Mouse (Mus musculus) CH12.LX (cell line): Measurements from ENCODE around the gene Hba-a1. TPM values are rescaled to one million over a fixed set of nuclear protein-coding genes. Genes with fewer than 3 reads are reported as not detected.

ENCODE experiments used
- DNase-seq: peaks from one replicate; pipeline ENCODE4 v3.0.0-alpha.2; 2013; ENCODE audit errors: extremely low read depth
- H3K27ac ChIP-seq: 2 replicates; pipeline ENCODE4 v1.5.1; 2012; ENCODE audit warnings: low read depth, mild to moderate bottlenecking, control low read depth, moderate library complexity; ENCODE audit not compliant: insufficient read depth
- H3K27me3 ChIP-seq: replicated peaks from 2 replicates; pipeline ENCODE3; 2012; ENCODE audit warnings: inconsistent platforms
- H3K36me3 ChIP-seq, 2 experiments: replicated peaks in 1 of 2; 2 replicates each; pipeline versions ENCODE3 to v1.6.1; 2012; ENCODE audit warnings: inconsistent platforms in 1 of 2, low read length in 1 of 2, mild to moderate bottlenecking in 1 of 2, mixed read lengths in 1 of 2, moderate library complexity in 1 of 2; ENCODE audit not compliant: control insufficient read depth in 1 of 2, insufficient read depth in 1 of 2
- H3K4me1 ChIP-seq, 2 experiments: 2 replicates each; pipeline ENCODE4 v1.6.1; 2012; ENCODE audit warnings: inconsistent platforms in 1 of 2, moderate library complexity in 1 of 2; ENCODE audit not compliant: insufficient read depth in 2 of 2, control insufficient read depth in 1 of 2
- H3K4me2 ChIP-seq: 2 replicates; pipeline ENCODE4 v1.6.1; 2012; ENCODE audit warnings: low read depth, mild to moderate bottlenecking, control low read depth; ENCODE audit not compliant: poor library complexity, insufficient read depth, severe bottlenecking
- H3K4me3 ChIP-seq, 3 experiments: fragments of 150-350 bp in 1 of 3; sonication (generic) in 1 of 3; replicated peaks in 1 of 3; 2 replicates each; pipeline versions ENCODE3 to v1.5.1; 2011 to 2012; ENCODE audit warnings: low read depth in 2 of 3, low read length in 2 of 3, mild to moderate bottlenecking in 2 of 3, moderate library complexity in 2 of 3, control low read depth in 1 of 3, improper control_type of control experiment in 1 of 3, inconsistent platforms in 1 of 3, mixed read lengths in 1 of 3; ENCODE audit not compliant: poor library complexity in 1 of 3
- H3K79me2 ChIP-seq: replicated peaks from 2 replicates; pipeline ENCODE4 v1.6.1; 2012; ENCODE audit warnings: mild to moderate bottlenecking, moderate library complexity; ENCODE audit not compliant: control insufficient read depth, poor library complexity, insufficient read depth, severe bottlenecking; ENCODE audit errors: extremely low read depth
- H3K9ac ChIP-seq: 2 replicates; pipeline ENCODE4 v1.6.1; 2012; ENCODE audit warnings: low read depth, mild to moderate bottlenecking, control low read depth, moderate library complexity; ENCODE audit not compliant: insufficient read depth
- H3K9me3 ChIP-seq: replicated peaks from 2 replicates; pipeline ENCODE3; 2012; ENCODE audit warnings: low read length, inconsistent platforms, mixed read lengths
- BHLHE40 ChIP-seq: IDR thresholded peaks from 2 replicates; pipeline ENCODE4 v1.6.1; 2011; ENCODE audit warnings: mild to moderate bottlenecking, low read depth, low read length, improper control_type of control experiment
- CHD2 ChIP-seq: IDR thresholded peaks from 2 replicates; pipeline ENCODE4 v1.6.1; 2011; ENCODE audit warnings: low read length, improper control_type of control experiment
- CTCF ChIP-seq, 2 experiments: IDR thresholded peaks in 1 of 2; conservative IDR thresholded peaks in 1 of 2; 2 replicates each; pipeline ENCODE4 v1.5.1; 2011 to 2012; ENCODE audit warnings: low read depth in 2 of 2, low read length in 2 of 2, improper control_type of control experiment in 1 of 2, inconsistent platforms in 1 of 2, mild to moderate bottlenecking in 1 of 2, moderate library complexity in 1 of 2
- E2F4 ChIP-seq: IDR thresholded peaks from 2 replicates; pipeline ENCODE4 v1.6.1; 2011; ENCODE audit warnings: low read depth, low read length, improper control_type of control experiment; ENCODE audit not compliant: insufficient replicate concordance
- ELF1 ChIP-seq: IDR thresholded peaks from 2 replicates; pipeline ENCODE4 v1.6.1; 2014; ENCODE audit warnings: low read depth, mild to moderate bottlenecking, inconsistent platforms, low read length, improper control_type of control experiment
- EP300 ChIP-seq: IDR thresholded peaks from 2 replicates; pipeline ENCODE4 v1.6.1; 2011; ENCODE audit warnings: low read length, improper control_type of control experiment
- ETS1 ChIP-seq: conservative IDR thresholded peaks from 2 replicates; pipeline ENCODE4 v1.6.1; 2012; ENCODE audit warnings: low read depth, mild to moderate bottlenecking, inconsistent platforms, low read length, improper control_type of control experiment, moderate library complexity
- GABPA ChIP-seq: IDR thresholded peaks from 2 replicates; pipeline ENCODE4 v1.6.1; 2012; ENCODE audit warnings: low read depth, low read length, improper control_type of control experiment, inconsistent platforms; ENCODE audit not compliant: insufficient replicate concordance
- HCFC1 ChIP-seq: IDR thresholded peaks from 2 replicates; pipeline ENCODE4 v1.6.1; 2012; ENCODE audit warnings: low read depth, mild to moderate bottlenecking, inconsistent platforms, low read length, improper control_type of control experiment
- IRF4 ChIP-seq: IDR thresholded peaks from 2 replicates; pipeline ENCODE4 v1.6.1; 2014; ENCODE audit warnings: low read depth, mild to moderate bottlenecking, inconsistent platforms, low read length, improper control_type of control experiment
- JUN ChIP-seq: IDR thresholded peaks from 2 replicates; pipeline ENCODE4 v1.6.1; 2011; ENCODE audit warnings: low read depth, mild to moderate bottlenecking, low read length, improper control_type of control experiment, moderate library complexity; ENCODE audit not compliant: insufficient read depth
- JUND ChIP-seq: conservative IDR thresholded peaks from 2 replicates; pipeline ENCODE4 v1.6.1; 2011; ENCODE audit warnings: low read depth, low read length, improper control_type of control experiment
- KAT2A ChIP-seq: IDR thresholded peaks from 2 replicates; pipeline ENCODE4 v1.6.1; 2012; ENCODE audit warnings: low read length, improper control_type of control experiment, inconsistent platforms; ENCODE audit not compliant: insufficient replicate concordance
- MAFK ChIP-seq: IDR thresholded peaks from 2 replicates; pipeline ENCODE4 v1.6.1; 2011; ENCODE audit warnings: low read length, improper control_type of control experiment; ENCODE audit not compliant: insufficient replicate concordance
- MAX ChIP-seq: IDR thresholded peaks from 2 replicates; pipeline ENCODE4 v1.6.1; 2011; ENCODE audit warnings: low read length, improper control_type of control experiment
- MAZ ChIP-seq: IDR thresholded peaks from 2 replicates; pipeline ENCODE4 v1.6.1; 2012; ENCODE audit warnings: low read depth, mild to moderate bottlenecking, inconsistent platforms, low read length, improper control_type of control experiment, moderate library complexity
- MEF2A ChIP-seq: IDR thresholded peaks from 2 replicates; pipeline ENCODE4 v1.6.1; 2014; ENCODE audit warnings: low read depth, mild to moderate bottlenecking, inconsistent platforms, low read length, improper control_type of control experiment, borderline replicate concordance
- MXI1 ChIP-seq: IDR thresholded peaks from 2 replicates; pipeline ENCODE4 v1.6.1; 2011; ENCODE audit warnings: mild to moderate bottlenecking, low read depth, low read length, improper control_type of control experiment
- MYC ChIP-seq: IDR thresholded peaks from 2 replicates; pipeline ENCODE4 v1.6.1; 2011; ENCODE audit warnings: low read depth, mild to moderate bottlenecking, improper control_type of control experiment, low read length
- NELFE ChIP-seq: IDR thresholded peaks from 2 replicates; pipeline ENCODE4 v1.6.1; 2011; ENCODE audit warnings: low read depth, low read length, improper control_type of control experiment
- NRF1 ChIP-seq: IDR thresholded peaks from 2 replicates; pipeline ENCODE4 v1.6.1; 2014; ENCODE audit warnings: low read depth, mild to moderate bottlenecking, inconsistent platforms, low read length, improper control_type of control experiment, moderate library complexity
- PAX5 ChIP-seq: IDR thresholded peaks from 2 replicates; pipeline ENCODE4 v1.6.1; 2012; ENCODE audit warnings: low read length, inconsistent platforms, mixed read lengths
- POLR2A ChIP-seq: IDR thresholded peaks from 2 replicates; pipeline ENCODE4 v1.6.1; 2011; ENCODE audit warnings: low read depth, mild to moderate bottlenecking, improper control_type of control experiment, low read length
- POLR2AphosphoS2 ChIP-seq: IDR thresholded peaks from 2 replicates; pipeline ENCODE4 v1.6.1; 2011; ENCODE audit warnings: low read depth, low read length, improper control_type of control experiment
- RAD21 ChIP-seq: IDR thresholded peaks from 2 replicates; pipeline ENCODE4 v1.6.1; 2011; ENCODE audit warnings: low read depth, mild to moderate bottlenecking, low read length, improper control_type of control experiment, moderate library complexity
- SIN3A ChIP-seq: IDR thresholded peaks from 2 replicates; pipeline ENCODE4 v1.6.1; 2012; ENCODE audit warnings: low read length, improper control_type of control experiment, inconsistent platforms
- SMC3 ChIP-seq: IDR thresholded peaks from 2 replicates; pipeline ENCODE4 v1.6.1; 2011; ENCODE audit warnings: low read depth, low read length, improper control_type of control experiment
- TBP ChIP-seq: conservative IDR thresholded peaks from 2 replicates; pipeline ENCODE4 v1.6.1; 2011; ENCODE audit warnings: low read depth, low read length, improper control_type of control experiment
- TCF12 ChIP-seq: IDR thresholded peaks from 2 replicates; pipeline ENCODE4 v1.6.1; 2014; ENCODE audit warnings: low read depth, mild to moderate bottlenecking, inconsistent platforms, low read length, improper control_type of control experiment
- UBTF ChIP-seq: IDR thresholded peaks from 2 replicates; pipeline ENCODE4 v1.6.1; 2012; ENCODE audit warnings: low read depth, mild to moderate bottlenecking, inconsistent platforms, low read length, improper control_type of control experiment, moderate library complexity
- USF1 ChIP-seq: IDR thresholded peaks from 2 replicates; pipeline ENCODE4 v1.6.1; 2014; ENCODE audit warnings: low read depth, mild to moderate bottlenecking, inconsistent platforms, low read length, improper control_type of control experiment
- USF2 ChIP-seq: conservative IDR thresholded peaks from 2 replicates; pipeline ENCODE4 v1.6.1; 2011; ENCODE audit warnings: low read depth, low read length, improper control_type of control experiment
- ZC3H11A ChIP-seq: IDR thresholded peaks from 2 replicates; pipeline ENCODE4 v1.6.1; 2012; ENCODE audit warnings: low read depth, mild to moderate bottlenecking, inconsistent platforms, low read length, improper control_type of control experiment
- ZKSCAN1 ChIP-seq: IDR thresholded peaks from 2 replicates; pipeline ENCODE4 v1.6.1; 2012; ENCODE audit warnings: low read depth, inconsistent platforms, low read length, improper control_type of control experiment, borderline replicate concordance
- ZMIZ1 ChIP-seq: IDR thresholded peaks from 2 replicates; pipeline ENCODE4 v1.6.1; 2012; ENCODE audit warnings: low read depth, mild to moderate bottlenecking, inconsistent platforms, low read length, improper control_type of control experiment
- ZNF384 ChIP-seq: IDR thresholded peaks from 2 replicates; pipeline ENCODE4 v1.6.1; 2012; ENCODE audit warnings: low read depth, low read length, improper control_type of control experiment, inconsistent platforms
- dilution Hi-C: fragments of 300-500 bp; cut with MboI; formaldehyde crosslinking; loops from 2 replicates; pipeline ENCODE4 v1.14.3; 2020; ENCODE audit warnings: low sequenced_read_pairs; ENCODE audit not compliant: extremely low pct_unique_long_range_greater_than_20kb, extremely low pct_ligation_motif_present
- in situ Hi-C: fragments of 300-500 bp; cut with MboI; formaldehyde crosslinking; loops from 3 replicates; pipeline ENCODE4 v1.14.3; 2019; ENCODE audit warnings: low sequenced_read_pairs, low pct_ligation_motif_present, low pct_unique_long_range_greater_than_20kb, mixed read lengths
- polyA plus RNA-seq: library from polyadenylated mRNA; unstranded; fragments of >175 nt; gene quantifications from 2 replicates; pipeline ENCODE4 v1.2.1, GENCODE M21; 2012; ENCODE audit warnings: low read depth; ENCODE audit not compliant: insufficient read length
- total RNA-seq, 2 experiments: library from RNA; depleted of rRNA; stranded (reverse); fragments of 300-350 nt in 1 of 2; fragments of >200 nt in 1 of 2; gene quantifications; 2 replicates each; pipeline ENCODE4 v1.2.3; 2012 to 2014

The Hba-a1 gene
- total and polyA plus RNA-seq, 3 experiments: 4.7 to 5.2 (median 4.9) TPM

- TF ChIP-seq MYC (0 out of 2 replicates have a peak, but pooled peaks have one; percentile 16), JUND (no peak; the same call in 1 of the 2 replicates), CTCF (conservative IDR thresholded peaks at IDR 0.05 in 1 of 2, IDR thresholded peaks at IDR 0.05 in 1 of 2; ENCODE audit: low read depth in 2 of 2, low read length in 2 of 2) (peak; percentile 98 to 100), MEF2A (0 out of 2 replicates have a peak, but pooled peaks have one; percentile 41)
Observed at GRCm38 (mm10) chr11:32321196-32321565, 37.9 kb downstream of the Hba-a1 start (continued).

- DNase-seq: peak; percentile 94
- Histone ChIP-seq H3K4me2 (peak overlapping the region; percentile 96), H3K9me3 (no peaks in the 10 kb centered on the region), H3K4me3 (peak overlapping the region; percentile 15 to 58 (median 33)), H3K4me1 (peaks cover 3 to 17% of the 10 kb centered on the region in 2 experiments; a peak in 3 of 4 replicates), H3K27ac (no peak overlapping the region), H3K27me3 (peaks cover 15% of the 10 kb centered on the region), H3K9ac (peak overlapping the region; percentile 64), H3K79me2 (no peaks in the 10 kb centered on the region), H3K36me3 (no peaks in the 10 kb centered on the region)
- in situ Hi-C loops (loop anchor here (5.0 to 25.0 kb wide), 2 partner anchors 37 to 337 kb away; partner anchors contain the start of gene Hbq1b), dilution Hi-C loops (no loop called here)
- TF ChIP-seq ZMIZ1: no peak
- TF ChIP-seq BHLHE40: 0 out of 2 replicates have a peak, but pooled peaks have one; percentile 19
- TF ChIP-seq E2F4: no peak
- peak; percentile 78 for TF ChIP-seq SMC3
- peak; percentile 68; the same call in 1 of the 2 replicates for TF ChIP-seq ELF1
- TF ChIP-seq NELFE: peak; percentile 65; the same call in 1 of the 2 replicates
- TF ChIP-seq ETS1: no peak
- TF ChIP-seq USF1: no peak
- peak; percentile 69; the same call in 1 of the 2 replicates for TF ChIP-seq MAX
- TF ChIP-seq MEF2A: peak; percentile 41; the same call in 1 of the 2 replicates
- TF ChIP-seq POLR2AphosphoS2: no peak
- 0 out of 2 replicates have a peak, but pooled peaks have one; percentile 56 for TF ChIP-seq TBP
- peak; percentile 11 for TF ChIP-seq HCFC1
- no peak for TF ChIP-seq PAX5
- TF ChIP-seq CHD2: 0 out of 2 replicates have a peak, but pooled peaks have one; percentile 39
- TF ChIP-seq IRF4: peak; percentile 68
- no peak for TF ChIP-seq GABPA
- 0 out of 2 replicates have a peak, but pooled peaks have one; percentile 26 for TF ChIP-seq KAT2A
- peak; percentile 94 for TF ChIP-seq RAD21
- no peak; the same call in 1 of the 2 replicates for TF ChIP-seq NRF1
- 0 out of 2 replicates have a peak, but pooled peaks have one; percentile 52 for TF ChIP-seq MYC
- no peak; the same call in 1 of the 2 replicates for TF ChIP-seq MXI1
- TF ChIP-seq JUN: no peak
- peak; percentile 90 to 99 for TF ChIP-seq CTCF (conservative IDR thresholded peaks at IDR 0.05 in 1 of 2, IDR thresholded peaks at IDR 0.05 in 1 of 2; ENCODE audit: low read depth in 2 of 2, low read length in 2 of 2)
- TF ChIP-seq MAFK: 0 out of 2 replicates have a peak, but pooled peaks have one; percentile 11
- TF ChIP-seq EP300: peak; percentile 31; the same call in 1 of the 2 replicates
- TF ChIP-seq USF2: no peak; the same call in 1 of the 2 replicates
- TF ChIP-seq SIN3A: peak; percentile 66
- peak; percentile 73; the same call in 1 of the 2 replicates for TF ChIP-seq MAZ
- no peak for TF ChIP-seq ZC3H11A
- no peak; the same call in none of the 2 replicates for TF ChIP-seq TCF12
- no peak for TF ChIP-seq UBTF
- peak; percentile 41; the same call in 1 of the 2 replicates for TF ChIP-seq POLR2A
- no peak for TF ChIP-seq ZKSCAN1
- no peak for TF ChIP-seq ZNF384
Observed at GRCm38 (mm10) chr11:32324609-32325008, 41.3 kb downstream of the Hba-a1 start.
